Mouse (Mus musculus): Measurements from ENCODE around the gene Papss1. TPM values are rescaled to one million over a fixed set of nuclear protein-coding genes. Genes with fewer than 3 reads are reported as not detected.

Gene Papss1
- polyA plus RNA-seq, 1 experiment: 0.19 TPM

DNA sequence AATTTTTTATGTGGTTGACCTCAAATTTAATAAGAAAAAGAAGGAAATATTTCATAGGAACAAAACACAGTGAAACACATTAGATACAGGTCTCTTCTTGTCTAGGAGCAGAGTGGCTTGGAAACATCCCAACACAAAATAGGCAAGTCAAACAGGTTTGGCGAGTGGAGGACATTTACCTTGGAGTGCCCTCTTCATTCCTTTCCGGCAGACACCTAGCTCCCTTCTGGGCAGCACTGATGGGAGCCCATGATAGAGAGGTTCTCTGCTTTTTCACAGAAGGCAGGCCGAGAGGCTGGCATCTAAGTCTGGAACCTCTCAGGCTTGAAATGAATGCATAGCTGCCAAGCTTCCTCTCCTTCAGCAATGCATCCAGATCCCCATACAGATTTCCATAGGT, 9.0 kb downstream of the Papss1 start:
- Histone ChIP-seq H3K4me1 (ENCODE audit: control insufficient read depth) (no peaks in the 10 kb centered on the region), H3K4me3 (replicated peaks) (no peak overlapping the region), H3K9me3 (ENCODE audit: control insufficient read depth, low read length) (no peaks in the 10 kb centered on the region), H3K36me3 (ENCODE audit: control insufficient read depth) (no peaks in the 10 kb centered on the region), H3K27me3 (ENCODE audit: control insufficient read depth) (no peaks in the 10 kb centered on the region)
- no peak for TF ChIP-seq GATA1 (IDR thresholded peaks at IDR 0.05; ENCODE audit: low read length)
- no peak for TF ChIP-seq TAL1 (IDR thresholded peaks at IDR 0.05; ENCODE audit: low read length)

DNA sequence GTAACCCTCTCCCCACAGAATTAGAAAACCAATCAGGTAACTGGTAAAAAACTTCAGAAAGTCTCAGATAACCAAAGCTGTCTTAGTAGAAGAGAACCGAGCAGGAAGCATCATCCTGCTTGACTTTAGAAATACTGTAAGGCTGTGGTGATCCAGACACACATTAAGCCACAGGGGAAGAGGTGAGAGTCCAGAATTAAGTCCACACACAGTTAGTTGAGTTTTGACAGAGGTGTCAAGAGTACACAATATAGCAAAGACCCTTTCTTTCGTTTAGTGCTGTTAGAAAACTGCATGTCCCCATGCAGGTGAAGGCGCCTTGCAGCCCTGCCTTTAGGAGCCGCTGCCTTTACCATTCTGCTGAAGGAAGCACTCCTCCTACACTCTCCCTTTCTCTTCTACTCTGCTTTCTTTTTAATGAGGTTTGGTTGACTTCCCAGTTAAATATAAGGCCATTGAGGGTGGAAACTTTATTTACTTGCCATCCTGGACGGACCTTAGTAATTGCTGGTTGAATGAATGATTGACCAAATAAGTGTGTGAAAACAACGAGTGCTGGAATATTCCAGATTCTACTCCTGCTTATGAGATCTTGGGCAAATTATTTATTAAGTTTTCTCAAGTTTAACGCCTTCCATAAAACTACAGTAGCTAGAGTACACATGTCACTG, 14.0 kb downstream of the Papss1 start:
- Histone ChIP-seq H3K36me3 (ENCODE audit: control insufficient read depth) (peaks cover 11% of the 10 kb centered on the region), H3K27me3 (ENCODE audit: control insufficient read depth) (no peaks in the 10 kb centered on the region), H3K9me3 (ENCODE audit: control insufficient read depth, low read length) (no peaks in the 10 kb centered on the region), H3K4me3 (replicated peaks) (no peak overlapping the region), H3K4me1 (ENCODE audit: control insufficient read depth) (no peaks in the 10 kb centered on the region)
- no peak for TF ChIP-seq GATA1 (IDR thresholded peaks at IDR 0.05; ENCODE audit: low read length)
- TF ChIP-seq TAL1 (IDR thresholded peaks at IDR 0.05; ENCODE audit: low read length): no peak

DNA sequence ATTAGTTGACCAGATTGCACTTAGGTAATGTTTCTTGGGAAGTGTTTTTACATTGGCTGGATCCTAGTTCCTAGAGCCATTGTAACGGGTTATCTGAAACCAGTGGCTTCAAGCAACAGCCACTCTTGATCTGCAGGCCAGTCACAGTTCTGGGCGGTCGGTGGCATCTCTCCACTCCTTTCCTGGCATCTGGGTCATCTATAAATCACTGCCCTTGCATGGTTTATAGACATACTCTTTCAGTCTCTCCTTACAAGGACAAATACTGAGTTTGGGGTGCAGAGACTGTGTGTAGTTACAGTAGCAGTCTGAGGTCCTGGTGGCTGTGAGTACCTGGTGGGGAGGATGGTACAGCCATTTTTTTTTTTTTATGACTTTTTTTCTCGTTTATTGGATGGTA, 15.5 kb downstream of the Papss1 start:
- H3K4me3 ChIP-seq (replicated peaks): no peak overlapping the region
- peaks cover 17% of the 10 kb centered on the region for H3K36me3 ChIP-seq (ENCODE audit: control insufficient read depth)
- TF ChIP-seq TAL1 (IDR thresholded peaks at IDR 0.05; ENCODE audit: low read length) (no peak), GATA1 (IDR thresholded peaks at IDR 0.05; ENCODE audit: low read length) (no peak)
- H3K4me1 ChIP-seq (ENCODE audit: control insufficient read depth): no peaks in the 10 kb centered on the region
- H3K9me3 ChIP-seq (ENCODE audit: control insufficient read depth, low read length): no peaks in the 10 kb centered on the region
- H3K27me3 ChIP-seq (ENCODE audit: control insufficient read depth): no peaks in the 10 kb centered on the region

DNA sequence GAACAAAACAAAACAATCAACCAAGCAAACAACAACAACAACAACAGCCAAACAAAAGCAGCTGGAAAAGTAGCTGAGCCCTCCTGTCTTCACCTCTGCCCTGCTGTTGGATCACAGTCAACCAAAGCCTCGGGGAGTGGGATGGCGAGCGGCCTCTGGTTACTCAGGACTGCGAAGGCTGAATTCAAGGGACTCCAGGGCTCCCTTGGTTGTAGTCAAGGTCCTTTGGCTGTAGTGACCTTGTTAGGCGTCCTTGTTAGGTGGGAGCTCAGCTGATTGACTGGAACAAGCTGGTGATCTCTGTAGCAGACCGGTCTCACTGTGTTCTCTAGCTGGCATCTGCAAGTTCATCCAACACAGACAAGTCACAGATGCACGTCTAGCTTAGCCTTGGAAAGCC, 16.5 kb downstream of the Papss1 start:
- TF ChIP-seq GATA1 (IDR thresholded peaks at IDR 0.05; ENCODE audit: low read length) (no peak), TAL1 (IDR thresholded peaks at IDR 0.05; ENCODE audit: low read length) (no peak)
- Histone ChIP-seq H3K36me3 (ENCODE audit: control insufficient read depth) (peaks cover 19% of the 10 kb centered on the region), H3K4me1 (ENCODE audit: control insufficient read depth) (no peaks in the 10 kb centered on the region), H3K27me3 (ENCODE audit: control insufficient read depth) (no peaks in the 10 kb centered on the region), H3K9me3 (ENCODE audit: control insufficient read depth, low read length) (no peaks in the 10 kb centered on the region), H3K4me3 (replicated peaks) (no peak overlapping the region)

DNA sequence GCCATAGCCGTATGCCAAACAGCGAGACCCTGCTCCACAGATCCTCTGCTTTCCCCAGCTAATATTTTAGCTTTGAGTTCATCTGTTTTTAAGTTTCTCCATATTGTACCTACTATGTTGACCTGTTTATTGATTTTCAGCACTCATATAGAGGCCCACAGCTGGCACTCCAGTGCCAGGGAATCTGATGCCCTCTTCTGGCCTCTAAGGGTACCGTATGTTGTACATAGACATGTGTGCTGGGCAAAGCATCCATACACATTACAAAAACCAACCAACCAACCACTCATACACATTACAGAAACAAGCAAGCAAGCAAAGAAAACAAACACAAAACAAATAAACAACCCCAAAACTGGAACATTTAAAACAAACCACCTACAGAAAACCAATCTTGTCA, 22.2 kb downstream of the Papss1 start:
- Histone ChIP-seq H3K27me3 (ENCODE audit: control insufficient read depth) (no peaks in the 10 kb centered on the region), H3K9me3 (ENCODE audit: control insufficient read depth, low read length) (no peaks in the 10 kb centered on the region), H3K4me3 (replicated peaks) (no peak overlapping the region), H3K36me3 (ENCODE audit: control insufficient read depth) (peaks cover 22% of the 10 kb centered on the region), H3K4me1 (ENCODE audit: control insufficient read depth) (no peaks in the 10 kb centered on the region)
- TF ChIP-seq GATA1 (IDR thresholded peaks at IDR 0.05; ENCODE audit: low read length): no peak
- no peak for TF ChIP-seq TAL1 (IDR thresholded peaks at IDR 0.05; ENCODE audit: low read length)

DNA sequence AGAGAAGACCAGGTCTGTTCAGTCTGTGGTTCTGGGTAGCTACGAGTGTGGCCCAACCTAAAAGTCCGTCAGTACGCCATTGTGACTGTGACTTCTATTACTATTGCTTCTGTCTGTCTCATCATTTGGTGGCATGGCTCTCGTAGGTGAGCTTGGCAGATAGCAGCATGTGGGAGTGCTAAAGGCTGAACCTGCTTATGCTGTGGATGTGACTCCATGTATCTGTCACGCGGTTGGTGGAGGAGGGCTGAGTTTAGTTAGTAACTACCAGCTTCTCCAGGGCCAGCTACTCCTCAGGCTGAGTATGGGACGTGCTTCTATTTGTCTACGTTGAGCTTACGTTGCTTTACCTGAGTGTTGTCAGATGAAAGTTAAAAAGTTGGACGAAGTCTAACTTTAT, 23.4 kb downstream of the Papss1 start:
- H3K4me3 ChIP-seq (replicated peaks): no peak overlapping the region
- TF ChIP-seq TAL1 (IDR thresholded peaks at IDR 0.05; ENCODE audit: low read length) (no peak), GATA1 (IDR thresholded peaks at IDR 0.05; ENCODE audit: low read length) (no peak)
- no peaks in the 10 kb centered on the region for H3K4me1 ChIP-seq (ENCODE audit: control insufficient read depth)
- H3K36me3 ChIP-seq (ENCODE audit: control insufficient read depth): peaks cover 16% of the 10 kb centered on the region
- H3K27me3 ChIP-seq (ENCODE audit: control insufficient read depth): no peaks in the 10 kb centered on the region
- no peaks in the 10 kb centered on the region for H3K9me3 ChIP-seq (ENCODE audit: control insufficient read depth, low read length)

DNA sequence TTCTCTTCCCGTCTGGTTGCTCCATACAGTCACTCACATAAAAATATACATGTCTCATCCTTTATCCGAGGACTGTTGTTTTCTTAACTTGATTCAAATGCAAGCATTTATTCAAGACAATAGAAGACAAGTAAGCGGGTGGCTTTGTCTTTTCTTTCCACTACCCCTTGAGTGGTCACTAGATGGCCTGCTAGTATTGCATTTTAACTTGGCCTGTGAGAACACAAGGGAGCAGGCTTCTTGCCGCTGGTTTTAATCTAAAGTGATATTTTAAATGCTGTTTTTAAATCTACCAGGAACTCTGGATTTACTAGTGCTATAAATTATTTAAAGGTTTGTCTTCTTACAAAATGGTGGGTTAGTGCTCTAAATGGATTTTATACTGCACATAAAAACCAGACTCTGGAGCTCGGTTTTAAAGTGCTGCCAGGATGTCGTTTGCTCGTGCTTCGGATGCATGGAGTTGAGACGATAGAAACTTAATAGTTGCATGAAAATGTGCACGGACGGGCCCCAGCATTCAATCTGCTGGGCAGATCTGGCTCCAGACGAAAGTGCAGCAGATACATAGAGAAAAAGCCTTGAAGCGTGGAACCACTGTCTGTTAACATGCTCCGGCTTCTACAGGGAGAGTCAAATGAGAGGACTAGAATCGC, 28.7 kb downstream of the Papss1 start:
- Histone ChIP-seq H3K36me3 (ENCODE audit: control insufficient read depth) (peaks cover 7% of the 10 kb centered on the region), H3K27me3 (ENCODE audit: control insufficient read depth) (no peaks in the 10 kb centered on the region), H3K4me3 (replicated peaks) (no peak overlapping the region), H3K9me3 (ENCODE audit: control insufficient read depth, low read length) (peaks cover 9% of the 10 kb centered on the region), H3K4me1 (ENCODE audit: control insufficient read depth) (no peaks in the 10 kb centered on the region)
- TF ChIP-seq GATA1 (IDR thresholded peaks at IDR 0.05; ENCODE audit: low read length) (no peak), TAL1 (IDR thresholded peaks at IDR 0.05; ENCODE audit: low read length) (no peak)

DNA sequence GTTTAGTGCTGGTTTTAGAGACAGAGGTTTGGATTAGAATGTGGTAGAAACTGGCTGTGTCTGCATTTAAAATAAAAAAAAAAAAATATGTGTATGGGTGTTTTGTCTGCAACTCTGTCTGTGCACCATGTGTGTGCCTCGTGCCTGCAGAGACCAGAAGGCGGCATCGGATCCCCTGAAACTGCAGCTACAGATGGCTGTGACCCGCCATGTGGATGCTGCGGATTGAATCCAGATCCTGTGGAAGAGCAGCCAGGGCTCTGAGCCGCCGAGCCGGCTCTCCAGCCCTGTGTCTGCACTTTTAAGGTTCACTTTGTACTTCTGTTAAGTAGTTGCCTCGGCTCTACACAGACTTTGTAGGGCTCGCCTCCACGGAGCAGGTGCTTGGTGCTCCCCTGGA, 29.8 kb downstream of the Papss1 start:
- Histone ChIP-seq H3K36me3 (ENCODE audit: control insufficient read depth) (peaks cover 3% of the 10 kb centered on the region), H3K4me3 (replicated peaks) (no peak overlapping the region), H3K27me3 (ENCODE audit: control insufficient read depth) (no peaks in the 10 kb centered on the region), H3K9me3 (ENCODE audit: control insufficient read depth, low read length) (peaks cover 9% of the 10 kb centered on the region), H3K4me1 (ENCODE audit: control insufficient read depth) (no peaks in the 10 kb centered on the region)
- TF ChIP-seq TAL1 (IDR thresholded peaks at IDR 0.05; ENCODE audit: low read length) (no peak), GATA1 (IDR thresholded peaks at IDR 0.05; ENCODE audit: low read length) (no peak)

DNA sequence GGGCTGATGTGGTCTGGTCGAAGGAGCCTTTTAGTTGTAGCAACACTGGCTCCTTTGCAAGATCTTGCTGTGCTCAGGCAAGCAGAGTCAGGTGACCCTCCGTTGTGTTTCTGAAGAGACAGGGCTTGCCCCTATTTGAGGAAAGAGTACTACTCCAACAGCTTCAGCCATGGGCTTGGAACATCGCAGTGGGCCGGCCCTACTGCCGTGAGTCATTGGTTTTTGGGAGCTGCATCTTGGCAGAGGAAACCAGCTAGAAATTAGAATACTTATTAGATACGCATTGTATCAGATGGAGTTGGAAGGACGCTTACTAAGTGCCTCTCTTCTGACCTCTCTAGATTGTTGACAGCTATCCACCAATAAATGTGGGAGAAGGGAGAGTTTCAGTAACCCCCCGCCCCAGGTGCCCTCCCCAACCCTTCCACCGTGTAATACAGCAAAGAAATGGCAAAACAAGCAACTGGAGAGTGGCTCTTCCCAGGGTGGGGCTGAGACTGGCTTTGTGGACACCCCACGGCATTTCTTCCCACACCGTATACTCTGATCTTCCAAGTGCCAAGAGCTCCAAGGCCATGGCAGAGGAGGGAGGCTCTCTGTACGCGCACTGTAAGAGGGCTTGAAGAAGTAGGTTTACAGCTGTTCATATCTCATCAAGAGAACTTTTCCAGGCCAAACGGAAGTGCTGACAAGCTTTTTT, 31.1 kb downstream of the Papss1 start:
- H3K4me3 ChIP-seq (replicated peaks): no peak overlapping the region
- H3K4me1 ChIP-seq (ENCODE audit: control insufficient read depth): no peaks in the 10 kb centered on the region
- no peaks in the 10 kb centered on the region for H3K27me3 ChIP-seq (ENCODE audit: control insufficient read depth)
- TF ChIP-seq GATA1 (IDR thresholded peaks at IDR 0.05; ENCODE audit: low read length) (no peak), TAL1 (IDR thresholded peaks at IDR 0.05; ENCODE audit: low read length) (no peak)
- H3K36me3 ChIP-seq (ENCODE audit: control insufficient read depth): peaks cover 3% of the 10 kb centered on the region
- peaks cover 9% of the 10 kb centered on the region for H3K9me3 ChIP-seq (ENCODE audit: control insufficient read depth, low read length)
